Mouse (Mus musculus) spleen, postnatal 10 days (tissue): ENCODE results near the gene Phf14.
"Not testable (repeated sequence)": the region's sequence is repeated elsewhere in the genome, so short reads cannot be mapped to it uniquely, and the experiment has no call there.

Experiments
- DNase-seq, 2 experiments: peaks; one replicate each; pipeline ENCODE4 v3.0.0; 2021 to 2022; ENCODE audit warnings: low spot score in 2 of 2

The Phf14 gene

GRCm38 (mm10) chr6:12089439-12089992 lies 181.9 kb downstream of the Phf14 start:
- DNase-seq = no peak

- no peak for DNase-seq
These were observed 188.1 kb downstream of the Phf14 start for GRCm38 (mm10) chr6:12095716-12096115.

GRCm38 (mm10) chr6:12097125-12097524 lies 189.5 kb downstream of the Phf14 start:
- no peak for DNase-seq

GRCm38 (mm10) chr6:12105144-12105543 lies 197.5 kb downstream of the Phf14 start:
- no peak for DNase-seq

GRCm38 (mm10) chr6:12107326-12107725 lies 199.7 kb downstream of the Phf14 start:
- no peak for DNase-seq

GRCm38 (mm10) chr6:12107786-12108185 lies 200.2 kb downstream of the Phf14 start:
- DNase-seq = no peak

GRCm38 (mm10) chr6:12116926-12117818 lies 209.6 kb downstream of the Phf14 start:
- no peak for DNase-seq

- DNase-seq = no peak
These were observed 210.4 kb downstream of the Phf14 start for GRCm38 (mm10) chr6:12117819-12118570.

- no peak for DNase-seq
These were observed 215.2 kb downstream of the Phf14 start for GRCm38 (mm10) chr6:12122759-12123158.

- peak; percentile 13 to 52 for DNase-seq
These were observed 217.6 kb downstream of the Phf14 start for GRCm38 (mm10) chr6:12125031-12125803.

- not testable (repeated sequence) for DNase-seq
These were observed 219.0 kb downstream of the Phf14 start for GRCm38 (mm10) chr6:12126601-12127000.

GRCm38 (mm10) chr6:12127287-12127686 lies 219.7 kb downstream of the Phf14 start:
- no peak for DNase-seq
